Mouse (Mus musculus) right cerebral cortex, postnatal 10 days (tissue): ENCODE data around the gene Sp110.
A peak's percentile ranks its signal among the peaks of the same experiment; 100 is the strongest.
"Not testable (repeated sequence)": the region's sequence is repeated elsewhere in the genome, so short reads cannot be mapped to it uniquely, and the experiment has no call there.

Source experiments
- DNase-seq, 2 experiments: peaks; one replicate each; pipeline ENCODE4 v3.0.0; 2021; ENCODE audit warnings: low spot score in 2 of 2

Gene Sp110

DNA sequence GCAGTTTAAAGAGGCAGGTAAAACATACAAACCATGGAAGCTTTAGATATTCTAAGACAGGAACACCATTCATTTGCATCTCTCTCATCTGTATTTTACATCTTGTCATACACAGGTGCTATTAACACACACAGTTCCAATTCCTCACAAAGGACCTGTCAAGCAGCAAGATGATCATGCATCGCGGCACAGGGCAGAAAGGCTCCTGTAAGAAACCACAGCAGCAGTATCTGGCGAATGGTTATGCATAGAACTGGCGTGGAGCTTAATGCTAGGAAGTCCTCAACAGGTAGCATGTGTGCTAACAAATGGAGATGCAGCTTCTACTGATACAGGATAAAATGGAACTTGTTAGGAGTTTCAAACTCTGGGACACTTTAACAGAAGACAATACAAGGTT, 43.4 kb downstream of the Sp110 start:
- peak; percentile 25 for DNase-seq

DNA sequence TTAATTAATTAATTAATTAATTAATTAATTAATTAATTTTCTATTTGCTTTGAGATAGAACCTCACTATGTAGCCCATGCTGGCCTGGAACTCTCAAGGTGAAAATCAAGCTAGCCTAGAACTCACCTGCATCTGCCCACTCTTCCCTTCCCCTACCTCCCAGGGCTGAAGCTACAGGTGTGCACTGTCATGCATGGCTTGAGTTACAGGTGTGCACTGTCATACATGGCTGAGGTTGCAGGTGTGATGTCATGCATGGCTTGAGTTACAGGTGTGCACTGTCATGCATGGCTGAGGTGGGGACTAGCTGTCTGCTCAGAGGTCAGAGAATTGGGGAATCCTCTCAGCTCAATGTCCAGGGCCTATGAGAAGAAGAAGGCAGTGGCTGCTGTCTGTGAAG, 52.2 kb downstream of the Sp110 start:
- DNase-seq, result not testable (repeated sequence)

DNA sequence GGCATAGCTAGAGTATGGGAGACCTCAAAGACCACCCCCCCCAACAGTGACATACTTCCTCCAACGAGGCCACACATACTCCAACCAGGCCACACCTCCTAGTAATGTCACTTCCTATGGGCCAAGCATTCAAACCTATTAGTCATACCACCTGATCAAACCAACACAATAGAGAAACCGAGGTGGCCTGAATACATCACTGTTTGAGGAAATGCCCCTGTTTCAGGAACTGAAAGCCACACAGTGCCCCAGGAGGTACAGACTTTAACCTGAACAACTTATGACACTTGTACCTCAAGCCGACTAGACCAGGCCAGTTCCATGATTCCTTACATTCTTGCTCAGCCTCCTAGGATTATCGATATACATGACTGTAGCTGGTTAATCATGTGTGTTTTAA, 54.8 kb downstream of the Sp110 start:
- DNase-seq, result not testable (repeated sequence)

DNA sequence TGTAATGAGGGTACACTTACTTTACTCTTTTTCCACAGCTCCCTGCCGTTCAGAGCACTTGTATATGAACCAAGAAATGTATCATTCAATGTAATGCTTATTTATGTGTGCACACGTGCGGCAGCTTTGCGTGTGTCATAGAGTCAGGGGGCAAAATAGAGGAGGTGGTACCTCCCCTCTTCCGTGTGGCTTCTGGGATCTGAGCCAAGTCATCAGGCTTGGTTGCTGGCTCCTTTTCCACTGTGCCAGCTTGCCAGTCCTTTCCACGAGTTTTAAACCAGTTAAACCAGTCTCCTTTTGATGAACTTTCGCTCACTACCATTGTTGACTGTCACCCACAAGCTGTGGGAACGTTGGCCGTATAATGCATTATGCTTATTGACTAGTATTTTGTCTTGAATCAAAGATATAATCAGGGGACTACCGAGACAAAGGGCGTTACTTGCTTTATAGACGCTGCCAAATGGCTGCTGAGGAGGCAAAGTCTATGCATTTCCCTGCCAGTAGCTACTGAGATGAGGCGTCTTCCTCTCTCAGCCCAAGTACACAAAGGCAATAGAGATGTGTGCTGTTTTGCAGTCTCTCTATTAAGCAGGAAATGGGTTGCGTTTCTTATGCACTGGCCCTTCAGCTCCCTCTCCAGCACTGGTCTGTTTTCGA, 70.0 kb downstream of the Sp110 start:
- DNase-seq, result not testable (repeated sequence)
